Mouse (Mus musculus): ENCODE results near the gene Clec4f.

The Clec4f gene

DNA sequence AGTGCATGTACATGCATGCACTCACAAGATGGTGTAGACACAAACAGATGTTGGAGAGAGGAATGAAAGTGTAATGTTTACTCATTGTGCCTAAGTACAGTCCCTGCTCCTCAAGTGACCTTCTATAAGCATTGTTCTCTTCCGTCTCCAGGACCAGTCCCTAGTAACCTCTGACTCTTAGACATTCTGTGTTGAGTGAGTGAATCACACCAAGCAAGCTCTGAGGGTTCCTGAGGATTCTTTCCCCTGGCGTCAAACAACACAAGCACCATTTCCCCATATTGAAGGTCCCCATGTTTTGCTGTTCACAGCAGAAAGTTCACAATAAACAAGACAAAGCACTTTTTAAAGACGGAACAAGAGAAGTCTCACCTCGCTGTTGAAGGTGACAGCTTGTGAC is 24.2 kb downstream of the Clec4f start:
- DNase-seq = no peak

DNA sequence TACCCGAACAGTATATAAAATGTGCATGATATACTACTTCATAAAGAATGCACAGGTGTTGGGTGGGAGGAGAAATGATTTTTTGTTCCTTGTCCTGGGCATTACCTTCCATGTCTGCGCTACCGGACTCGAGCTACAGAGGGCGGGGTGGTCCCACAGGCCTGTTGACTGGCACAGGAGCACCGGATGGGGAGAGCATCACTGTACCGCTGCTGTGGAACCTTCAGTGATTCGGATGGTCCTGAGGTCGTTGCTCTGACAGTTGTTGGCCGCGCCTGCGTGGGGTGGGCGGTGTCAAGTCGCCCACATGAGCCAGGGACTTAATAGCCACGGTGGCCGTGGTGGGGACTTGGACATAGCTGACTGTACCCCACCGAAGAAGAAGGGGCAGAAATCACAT is 29.2 kb downstream of the Clec4f start:
- no peak for DNase-seq

DNA sequence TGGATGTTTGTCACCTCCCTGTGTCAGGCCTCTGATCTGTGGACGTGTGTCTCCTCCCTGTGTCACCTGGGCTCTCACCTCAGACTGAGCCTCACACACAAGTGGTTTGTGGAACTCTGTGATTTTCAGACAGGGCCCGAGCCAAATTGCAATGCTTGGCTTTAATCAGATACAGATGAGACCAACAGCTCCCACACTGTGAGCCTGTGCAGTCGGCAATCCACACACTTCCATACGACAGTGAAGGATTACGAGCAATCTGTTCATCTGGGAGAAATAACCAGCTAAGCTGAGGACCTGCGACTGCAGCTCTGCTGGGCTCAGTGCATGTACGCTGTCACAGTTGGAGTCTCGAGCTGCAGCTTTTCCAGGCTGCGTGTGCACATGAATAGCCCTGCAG is 36.0 kb downstream of the Clec4f start:
- DNase-seq = no peak

DNA sequence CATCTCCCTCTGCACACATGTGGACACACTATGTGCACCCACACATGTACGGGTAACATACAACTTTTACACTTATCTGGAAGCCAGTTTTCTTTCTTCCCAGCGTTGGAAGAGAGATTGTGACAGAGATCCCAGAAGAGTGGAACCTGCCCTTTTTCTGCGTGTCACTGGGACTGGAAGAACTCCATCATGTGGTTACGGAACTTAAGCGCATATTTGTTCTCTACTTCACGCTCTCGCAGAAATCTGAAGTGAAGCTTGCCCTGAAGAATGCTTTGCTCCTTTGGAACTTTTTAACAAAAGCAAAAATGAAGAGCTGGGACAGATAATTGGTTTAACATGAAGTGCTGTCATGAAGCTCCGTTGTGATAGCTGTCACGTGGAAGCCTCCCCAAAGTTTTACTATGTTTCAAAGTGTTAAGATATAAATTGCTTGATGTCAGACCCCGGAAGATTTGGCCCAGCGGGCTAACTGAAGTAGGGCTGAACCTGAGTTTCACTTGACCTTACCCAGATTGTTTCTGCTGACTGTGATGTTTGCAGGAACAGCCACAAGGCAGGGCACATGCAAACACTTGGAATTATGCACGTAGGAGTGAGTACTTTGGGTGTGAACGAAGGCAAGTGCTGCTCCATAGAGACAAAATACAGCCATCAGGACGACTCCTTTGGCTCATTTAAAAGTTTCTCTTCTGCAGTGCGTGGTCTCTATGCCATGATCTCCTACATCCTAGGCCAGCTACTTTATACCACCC is 38.2 kb downstream of the Clec4f start:
- peak; percentile 22 for DNase-seq

DNA sequence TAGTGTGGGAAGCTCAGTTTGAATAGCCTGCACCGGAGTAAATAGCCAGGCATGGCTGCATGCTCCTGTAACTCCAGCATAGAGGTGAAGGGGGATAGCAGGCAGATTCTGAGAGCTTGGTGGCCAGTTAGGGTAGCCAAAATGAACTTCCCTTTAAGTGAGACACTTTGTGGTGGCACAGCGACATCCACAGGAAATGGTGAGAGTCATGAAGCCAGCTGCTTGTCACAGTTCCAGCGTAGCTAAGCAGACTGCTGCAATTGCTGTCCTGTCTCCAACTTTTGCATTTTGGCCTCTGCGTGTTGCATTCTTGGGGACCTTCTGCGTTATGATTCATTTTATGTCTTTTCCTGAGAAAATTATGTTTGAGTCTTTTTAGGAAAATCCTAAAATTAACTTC is 39.5 kb downstream of the Clec4f start:
- peak; percentile 89 for DNase-seq

DNA sequence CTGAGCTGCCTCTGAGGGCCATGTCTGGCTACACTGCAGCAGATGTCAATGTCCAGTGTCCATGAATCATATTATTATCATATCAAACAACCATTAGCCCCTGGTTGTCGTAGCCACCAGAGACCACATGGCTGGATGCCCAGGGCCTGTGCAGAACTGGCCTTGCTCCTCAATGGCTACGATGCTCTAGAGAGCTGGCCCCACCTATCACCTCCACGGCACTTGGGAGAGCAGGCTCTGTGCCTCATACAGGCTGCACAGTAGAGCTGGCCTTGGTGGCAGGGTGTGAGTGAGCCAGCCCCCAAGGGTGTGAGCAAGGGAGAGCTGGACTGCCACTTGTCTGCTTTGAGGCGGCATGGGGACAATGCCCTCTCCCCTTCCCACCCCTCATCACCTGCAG is 41.5 kb downstream of the Clec4f start:
- DNase-seq = no peak

DNA sequence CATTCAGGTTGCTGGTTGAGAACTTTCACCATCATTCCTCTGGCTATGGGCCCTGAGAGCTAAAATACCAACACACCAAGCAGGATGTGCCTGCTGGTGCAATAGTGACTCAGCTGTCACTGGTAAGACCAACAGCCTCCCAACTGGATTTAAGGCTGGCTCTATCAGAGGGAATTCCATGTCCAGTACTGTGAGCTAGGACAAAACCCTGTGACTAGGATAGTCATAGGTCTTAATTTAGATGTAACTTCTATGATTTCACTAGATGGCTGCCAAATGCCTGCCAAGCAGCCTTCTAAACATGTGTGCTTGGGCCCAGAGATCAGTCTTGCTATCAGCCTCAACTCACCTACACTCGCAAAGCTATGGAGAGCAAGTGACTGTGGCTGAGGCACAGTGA is 43.0 kb downstream of the Clec4f start:
- no peak for DNase-seq

DNA sequence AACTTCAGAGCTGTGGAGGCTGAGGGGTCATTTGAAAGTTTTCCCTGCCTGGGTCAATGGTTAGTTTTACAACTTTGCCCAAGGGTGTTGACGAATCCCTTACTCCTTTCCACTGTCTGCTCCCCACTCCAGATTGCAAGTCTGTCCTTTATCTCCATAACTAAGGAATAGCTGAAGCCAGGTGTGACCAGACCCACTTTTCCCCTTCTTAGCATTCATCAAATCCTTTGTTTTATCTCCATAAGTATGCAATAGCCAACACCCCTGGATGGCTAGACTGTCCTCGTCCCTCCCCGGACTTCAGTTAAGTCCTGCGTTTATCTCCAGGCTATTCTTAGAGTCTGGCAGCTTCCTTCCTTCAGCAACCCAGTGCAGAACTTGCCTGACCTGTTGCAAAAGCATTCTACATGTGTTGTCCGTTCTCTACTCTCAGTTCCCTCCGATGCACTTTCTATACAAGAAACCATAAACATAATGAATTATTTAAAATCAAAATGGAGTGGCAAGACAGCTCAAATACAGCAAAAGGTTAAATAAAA is 56.3 kb downstream of the Clec4f start:
- peak; percentile 21 for DNase-seq

DNA sequence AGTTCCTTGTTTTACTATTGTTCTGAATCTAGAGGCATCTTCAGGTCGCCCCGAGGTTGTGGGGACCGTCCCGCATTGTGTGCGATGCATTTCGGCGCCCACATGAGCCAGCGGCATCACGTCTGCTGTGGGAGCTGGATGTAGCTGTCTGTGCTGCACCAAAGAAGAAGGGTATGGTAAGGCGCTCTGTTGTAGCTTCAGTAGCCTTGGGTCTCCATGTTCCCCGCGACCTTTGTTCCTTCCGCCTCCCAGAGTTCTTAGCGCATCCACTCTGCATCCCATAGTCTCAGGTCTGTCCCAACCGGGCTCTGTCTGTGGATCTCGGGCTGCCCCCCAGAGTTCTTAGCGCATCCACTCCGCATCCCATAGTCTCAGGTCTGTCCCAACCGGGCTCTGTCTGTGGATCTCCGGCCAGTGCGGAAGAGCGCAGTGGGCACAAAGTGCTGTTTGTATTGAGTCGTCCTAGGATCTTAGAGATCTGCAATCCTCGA is 56.9 kb downstream of the Clec4f start:
- DNase-seq = no peak

DNA sequence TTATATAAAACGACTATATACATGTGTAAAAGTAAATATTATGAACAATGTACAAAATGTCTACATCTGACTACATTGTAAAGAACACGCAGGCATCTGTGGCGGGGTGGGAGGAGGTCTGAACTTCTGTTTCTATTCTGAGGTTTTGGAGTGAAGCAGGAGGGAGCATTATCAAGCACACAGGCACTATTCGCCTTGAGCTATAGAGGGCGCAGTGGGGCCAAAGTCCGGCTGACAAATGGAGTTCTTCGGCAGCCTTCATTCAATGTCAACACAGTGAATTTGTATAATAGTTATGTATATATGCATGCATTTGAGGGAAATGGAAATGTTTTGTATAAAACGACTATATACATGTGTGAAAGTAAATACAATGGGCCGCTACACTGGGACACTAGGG is 57.3 kb downstream of the Clec4f start:
- DNase-seq = peak; percentile 69

DNA sequence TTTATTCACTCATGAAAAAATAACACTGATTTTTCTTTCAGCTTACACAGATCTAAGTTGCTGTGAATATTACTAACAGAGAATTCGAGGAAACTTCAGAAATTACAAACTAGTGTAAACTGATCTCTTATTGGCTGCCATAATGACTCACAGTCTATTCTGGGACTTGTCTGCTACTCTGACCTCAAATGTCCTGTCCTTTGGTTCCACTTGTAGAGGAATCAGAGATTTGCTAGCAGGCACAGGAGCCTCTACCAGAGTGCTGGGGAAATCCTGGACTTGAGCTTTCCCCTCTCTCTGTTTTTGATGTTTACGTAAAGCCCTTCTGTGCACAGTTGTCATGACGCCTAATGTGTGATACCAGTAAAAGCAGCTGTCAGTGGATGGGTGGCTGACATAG is 58.0 kb downstream of the Clec4f start:
- DNase-seq = peak; percentile 36

DNA sequence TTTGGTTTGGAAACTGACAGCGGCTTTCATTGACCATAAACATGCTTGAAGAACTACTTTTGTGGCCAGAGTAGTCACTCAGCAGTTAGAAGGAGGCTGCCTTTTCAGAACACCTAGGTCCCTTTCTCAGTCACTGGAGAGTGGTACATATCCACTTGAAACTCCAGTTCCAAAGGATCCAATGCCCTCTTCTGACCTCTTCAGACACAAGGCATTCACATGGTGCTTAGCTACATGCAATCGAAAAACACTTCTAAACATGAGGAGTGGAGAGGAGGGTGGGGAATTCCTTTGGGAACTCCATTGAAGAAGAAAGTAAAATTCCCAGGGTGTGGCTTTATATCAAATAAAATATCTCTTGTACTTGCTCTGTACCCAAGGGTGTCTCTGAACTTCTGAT is 61.0 kb downstream of the Clec4f start:
- no peak for DNase-seq

Measured in lung, postnatal 10 days (tissue).